Mouse (Mus musculus): ENCODE measurements around the gene Clcc1.

GRCm38 (mm10) chr3:108689015-108689441 lies 35.3 kb downstream of the Clcc1 start:
- no peak for TF ChIP-seq CTCF (IDR thresholded peaks at IDR 0.05; ENCODE audit: borderline replicate concordance, insufficient read depth, low read length)
- TF ChIP-seq POLR2A (IDR thresholded peaks at IDR 0.05; ENCODE audit: low read depth, low read length), result no peak
